Mouse (Mus musculus) spleen, adult 2 months (tissue): ENCODE data around the gene Pnpla5.

Source experiments
- CTCF ChIP-seq: fragments of 200-500 bp; IDR thresholded peaks from 2 replicates; pipeline ENCODE4 v1.5.1; 2011; ENCODE audit warnings: mild to moderate bottlenecking, inconsistent platforms; ENCODE audit not compliant: insufficient read depth, insufficient read length, insufficient replicate concordance; ENCODE audit errors: extremely low read depth
- POLR2A ChIP-seq: fragments of 200-500 bp; IDR thresholded peaks from 2 replicates; pipeline ENCODE4 v1.6.1; 2011; ENCODE audit warnings: low read depth, low read length, inconsistent platforms

GRCm38 (mm10) chr15:84120612-84121011, 2.4 kb downstream of the Pnpla5 start:
- TF ChIP-seq CTCF (0 out of 2 replicates have a peak, but pooled peaks have one; percentile 8), POLR2A (no peak)
